Mouse (Mus musculus) cerebellum, adult 11 months (tissue): ENCODE results near the gene Ccdc148.

ENCODE experiments used
- DNase-seq: peaks from one replicate; pipeline ENCODE4 v3.0.0; 2022

Ccdc148 gene

GRCm38 (mm10) chr2:58906814-58907516 is 253.5 kb downstream of the Ccdc148 start:
- DNase-seq: no peak

GRCm38 (mm10) chr2:58905057-58905456 is 255.4 kb downstream of the Ccdc148 start:
- no peak for DNase-seq

GRCm38 (mm10) chr2:58879876-58880275 is 280.6 kb downstream of the Ccdc148 start:
- no peak for DNase-seq

GRCm38 (mm10) chr2:58859134-58859533 is 301.3 kb downstream of the Ccdc148 start, which contains the start of gene Gm11099:
Gm11099 (plus strand) TSS chr2:58859434.
- DNase-seq: no peak

GRCm38 (mm10) chr2:58844499-58844898 is 316.0 kb downstream of the Ccdc148 start:
- DNase-seq: no peak

- no peak for DNase-seq
These were observed 318.0 kb downstream of the Ccdc148 start for GRCm38 (mm10) chr2:58842443-58842842.

GRCm38 (mm10) chr2:58841021-58841420 is 319.5 kb downstream of the Ccdc148 start:
- DNase-seq: no peak

- no peak for DNase-seq
These were observed 328.1 kb downstream of the Ccdc148 start for GRCm38 (mm10) chr2:58832253-58832980.

GRCm38 (mm10) chr2:58829981-58830742 is 330.3 kb downstream of the Ccdc148 start:
- no peak for DNase-seq

- no peak for DNase-seq
These were observed 331.4 kb downstream of the Ccdc148 start for GRCm38 (mm10) chr2:58828910-58829600.

- no peak for DNase-seq
These were observed 347.5 kb downstream of the Ccdc148 start for GRCm38 (mm10) chr2:58812941-58813340.

- no peak for DNase-seq
These were observed 360.9 kb downstream of the Ccdc148 start for GRCm38 (mm10) chr2:58799623-58800022.

GRCm38 (mm10) chr2:58799126-58799525 is 361.4 kb downstream of the Ccdc148 start:
- DNase-seq: no peak

- no peak for DNase-seq
These were observed 363.0 kb downstream of the Ccdc148 start for GRCm38 (mm10) chr2:58797506-58797905.

- DNase-seq: no peak
These were observed 365.1 kb downstream of the Ccdc148 start for GRCm38 (mm10) chr2:58795432-58795831.

- DNase-seq: no peak
These were observed 366.0 kb downstream of the Ccdc148 start for GRCm38 (mm10) chr2:58794489-58794888.

GRCm38 (mm10) chr2:58790361-58790760 is 370.1 kb downstream of the Ccdc148 start:
- DNase-seq: no peak

- no peak for DNase-seq
These were observed 370.5 kb downstream of the Ccdc148 start for GRCm38 (mm10) chr2:58789934-58790333.

GRCm38 (mm10) chr2:58787360-58787759 is 373.1 kb downstream of the Ccdc148 start:
- DNase-seq: no peak

- no peak for DNase-seq
These were observed 373.8 kb downstream of the Ccdc148 start for GRCm38 (mm10) chr2:58786681-58787080.

GRCm38 (mm10) chr2:58786177-58786576 is 374.3 kb downstream of the Ccdc148 start:
- DNase-seq: no peak

- peak; percentile 75 for DNase-seq
These were observed 377.0 kb downstream of the Ccdc148 start for GRCm38 (mm10) chr2:58783526-58783925.

- no peak for DNase-seq
These were observed 381.4 kb downstream of the Ccdc148 start for GRCm38 (mm10) chr2:58778986-58779495.
